Mouse (Mus musculus) 416B (cell line): ENCODE measurements around the gene Tnip1.

Experiments used
- DNase-seq: peaks from one replicate; pipeline ENCODE4 v3.0.0; 2011; ENCODE audit warnings: low read depth

Tnip1 gene

GRCm38 (mm10) chr11:54962810-54963209 is at the start of gene Tnip1:
Gene Tnip1 (minus strand): TSS chr11:54962917.
- DNase-seq = no peak

- no peak for DNase-seq
These were observed 48.7 kb upstream of the Tnip1 start for GRCm38 (mm10) chr11:55011440-55011839.

GRCm38 (mm10) chr11:55008230-55008629 is 45.5 kb upstream of the Tnip1 start:
- peak; percentile 24 for DNase-seq

- DNase-seq = no peak
These were observed 43.0 kb upstream of the Tnip1 start for GRCm38 (mm10) chr11:55005684-55006083.

GRCm38 (mm10) chr11:55004970-55005502 is 42.3 kb upstream of the Tnip1 start:
- no peak for DNase-seq

GRCm38 (mm10) chr11:54998708-54999107 is 36.0 kb upstream of the Tnip1 start:
- no peak for DNase-seq

GRCm38 (mm10) chr11:54998284-54998683 is 35.6 kb upstream of the Tnip1 start:
- peak; percentile 76 for DNase-seq

- no peak for DNase-seq
These were observed 33.5 kb upstream of the Tnip1 start for GRCm38 (mm10) chr11:54996176-54996575.

- DNase-seq = no peak
These were observed 27.2 kb upstream of the Tnip1 start for GRCm38 (mm10) chr11:54989920-54990319.

- DNase-seq = no peak
These were observed 26.1 kb upstream of the Tnip1 start for GRCm38 (mm10) chr11:54988754-54989349.

- DNase-seq = peak; percentile 61
These were observed 25.3 kb upstream of the Tnip1 start for GRCm38 (mm10) chr11:54987974-54988373.

- no peak for DNase-seq
These were observed 22.4 kb upstream of the Tnip1 start for GRCm38 (mm10) chr11:54985086-54985485.

GRCm38 (mm10) chr11:54984581-54984980 is 21.9 kb upstream of the Tnip1 start:
- DNase-seq = no peak

- peak; percentile 84 for DNase-seq
These were observed 21.4 kb upstream of the Tnip1 start for GRCm38 (mm10) chr11:54984085-54984484.

GRCm38 (mm10) chr11:54982520-54982919 is 19.8 kb upstream of the Tnip1 start:
- no peak for DNase-seq

- DNase-seq = no peak
These were observed 18.9 kb upstream of the Tnip1 start for GRCm38 (mm10) chr11:54981630-54982029.

- no peak for DNase-seq
These were observed 14.7 kb upstream of the Tnip1 start for GRCm38 (mm10) chr11:54977385-54977937.

- no peak for DNase-seq
These were observed 13.6 kb upstream of the Tnip1 start for GRCm38 (mm10) chr11:54976351-54976750.

- peak; percentile 86 for DNase-seq
These were observed 13.0 kb upstream of the Tnip1 start for GRCm38 (mm10) chr11:54975756-54976155.

- DNase-seq = no peak
These were observed 12.6 kb upstream of the Tnip1 start for GRCm38 (mm10) chr11:54975340-54975739.

- no peak for DNase-seq
These were observed 11.9 kb upstream of the Tnip1 start for GRCm38 (mm10) chr11:54974639-54975038.

GRCm38 (mm10) chr11:54973481-54974212 is 10.9 kb upstream of the Tnip1 start:
- DNase-seq = peak; percentile 78

- DNase-seq = no peak
These were observed 10.1 kb upstream of the Tnip1 start for GRCm38 (mm10) chr11:54972789-54973188.
